Mouse (Mus musculus) heart, embryonic 14.5 days (tissue): ENCODE data around the gene Gdf5. TPM values are rescaled to one million over a fixed set of nuclear protein-coding genes. Genes with fewer than 3 reads are reported as not detected.

Source experiments
- ATAC-seq: fragments of 200-750 bp; cut with Nextera tagmentation; 2 replicates; pipeline ENCODE4 v1.8.0; 2017; ENCODE audit warnings: low read depth, moderate TSS enrichment; ENCODE audit not compliant: insufficient number of reproducible peaks, insufficient read depth, low FRiP score
- H3K27ac ChIP-seq, 2 experiments: fragments of 200-500 bp in 1 of 2; fragments of 300-500 bp in 1 of 2; sonication (generic) in 1 of 2; replicated peaks in 1 of 2; 2 replicates each; pipeline ENCODE4 v1.5.1; 2012 to 2014; ENCODE audit warnings: low read depth in 2 of 2, low read length in 2 of 2, control low read depth in 1 of 2, mild to moderate bottlenecking in 1 of 2, mixed read lengths in 1 of 2; ENCODE audit not compliant: control insufficient read depth in 1 of 2, insufficient read depth in 1 of 2
- H3K27me3 ChIP-seq: fragments of 300-500 bp; sonication (generic); 2 replicates; pipeline ENCODE4 v1.6.1; 2014; ENCODE audit warnings: mild to moderate bottlenecking, low read length, control low read depth; ENCODE audit not compliant: control insufficient read depth, insufficient read depth
- H3K36me3 ChIP-seq: fragments of 300-500 bp; sonication (generic); 2 replicates; pipeline ENCODE4 v1.6.1; 2014; ENCODE audit warnings: mild to moderate bottlenecking, control low read depth, low read length, mixed read lengths; ENCODE audit not compliant: control insufficient read depth, insufficient read depth
- H3K4me1 ChIP-seq, 2 experiments: fragments of 200-500 bp in 1 of 2; fragments of 300-500 bp in 1 of 2; sonication (generic) in 1 of 2; 2 replicates each; pipeline ENCODE4 v1.6.1; 2012 to 2014; ENCODE audit warnings: low read length in 2 of 2, control low read depth in 1 of 2, mixed read lengths in 1 of 2; ENCODE audit not compliant: control insufficient read depth in 2 of 2, insufficient read depth in 2 of 2
- H3K4me2 ChIP-seq: fragments of 300-500 bp; sonication (generic); 2 replicates; pipeline ENCODE4 v1.6.1; 2014; ENCODE audit warnings: mild to moderate bottlenecking, low read length
- H3K4me3 ChIP-seq, 2 experiments: fragments of 200-500 bp in 1 of 2; fragments of 300-500 bp in 1 of 2; sonication (generic) in 1 of 2; 2 replicates each; pipeline ENCODE4 v1.5.1; 2012 to 2014; ENCODE audit warnings: low read length in 2 of 2, mild to moderate bottlenecking in 2 of 2, control low read depth in 1 of 2, low read depth in 1 of 2, moderate library complexity in 1 of 2; ENCODE audit not compliant: control insufficient read depth in 1 of 2, insufficient read depth in 1 of 2
- H3K9ac ChIP-seq: fragments of 300-500 bp; sonication (generic); 2 replicates; pipeline ENCODE4 v1.6.1; 2014; ENCODE audit warnings: mild to moderate bottlenecking, low read length
- H3K9me3 ChIP-seq: fragments of 300-500 bp; sonication (generic); 2 replicates; pipeline ENCODE4 v1.6.1; 2016; ENCODE audit warnings: low read length, control low read depth; ENCODE audit not compliant: control insufficient read depth
- WGBS: fragments of 180-500 bp; shearing (Covaris S2); extraction: QIAGEN DNeasy Blood & Tissue Kit; methylation state at CpG from one replicate; pipeline ENCODE4 v1.1.7; 2014; 5-methylcytosine and 5-hydroxymethylcytosine counted together
- polyA plus RNA-seq: library from polyadenylated mRNA; unstranded; fragments of >200 nt; fragmentation: Nextera tagmentation; extraction: Ambion mirVana; gene quantifications from 2 replicates; pipeline ENCODE4 v1.2.1, GENCODE M21; 2014

The Gdf5 gene
- polyA plus RNA-seq, 1 experiment from 2014 or later = 0.27 TPM

DNA sequence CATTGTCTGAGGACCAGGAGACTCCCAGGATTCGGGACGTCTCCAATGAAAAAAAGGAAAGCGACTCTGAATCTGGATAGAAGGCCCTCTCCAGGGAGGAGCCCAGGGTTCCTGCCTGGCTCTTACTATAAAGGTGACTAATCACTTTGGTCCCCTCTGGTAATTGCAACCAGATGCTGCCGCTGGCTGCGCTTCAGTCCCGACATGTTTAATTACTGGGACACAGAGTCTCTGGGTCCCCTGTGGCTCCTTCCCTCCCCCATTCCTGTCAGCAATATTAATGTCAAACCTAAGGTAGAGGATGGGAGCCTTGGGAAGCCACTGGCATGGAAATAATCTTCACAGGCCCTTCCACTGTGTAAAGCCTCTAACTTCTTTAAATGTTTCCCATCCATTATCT, 4.2 kb upstream of the Gdf5 start:
- Histone ChIP-seq H3K27ac (no peak overlapping the region), H3K9ac (no peak overlapping the region), H3K9me3 (no peaks in the 10 kb centered on the region), H3K4me3 (no peak overlapping the region), H3K36me3 (no peaks in the 10 kb centered on the region), H3K4me2 (no peak overlapping the region), H3K27me3 (peaks cover 17% of the 10 kb centered on the region), H3K4me1 (peaks cover 0 to 7% of the 10 kb centered on the region in 2 experiments; a peak in 2 of 4 replicates)
- ATAC-seq = no peak
- 36% methylated on average over 6 of the region's 6 CpGs for WGBS

DNA sequence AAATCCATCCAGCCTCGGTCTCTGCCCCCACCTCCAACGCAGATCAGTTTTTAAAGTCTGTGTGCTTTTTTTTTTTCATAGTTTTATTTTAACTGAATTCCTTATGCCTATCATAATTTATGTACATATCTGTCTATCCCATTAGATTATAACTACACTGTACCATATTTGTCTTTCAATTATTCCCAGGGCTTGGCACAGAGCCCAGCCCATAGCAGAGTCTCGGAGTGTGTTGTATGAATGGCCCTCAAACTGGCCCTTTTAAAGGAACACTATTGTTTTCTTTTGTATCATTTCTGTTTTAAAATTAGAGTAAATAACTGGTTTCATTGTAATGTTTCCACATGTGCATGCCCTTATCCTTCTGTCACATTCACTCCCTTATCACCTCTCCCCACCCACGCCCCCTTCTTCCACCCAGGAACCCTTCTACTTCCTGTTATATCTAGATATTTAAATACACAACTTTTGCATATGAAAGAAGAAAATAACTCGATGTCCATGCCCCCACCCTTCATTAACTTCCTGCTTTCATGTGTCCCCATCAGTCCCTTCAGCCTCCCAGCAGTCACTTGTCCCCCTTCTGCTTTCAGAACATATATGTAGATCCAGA, 2.3 kb upstream of the Gdf5 start:
- no peak overlapping the region for H3K27ac ChIP-seq
- H3K4me2 ChIP-seq = no peak overlapping the region
- H3K4me3 ChIP-seq = no peak overlapping the region
- ATAC-seq = no peak
- no peaks in the 10 kb centered on the region for H3K36me3 ChIP-seq
- H3K9ac ChIP-seq = no peak overlapping the region
- peaks cover 2 to 7% of the 10 kb centered on the region in 2 experiments; a peak in 2 of 4 replicates for H3K4me1 ChIP-seq
- WGBS = 49% methylated on average over 5 of the region's 5 CpGs
- no peaks in the 10 kb centered on the region for H3K9me3 ChIP-seq
- H3K27me3 ChIP-seq = peaks cover 18% of the 10 kb centered on the region

DNA sequence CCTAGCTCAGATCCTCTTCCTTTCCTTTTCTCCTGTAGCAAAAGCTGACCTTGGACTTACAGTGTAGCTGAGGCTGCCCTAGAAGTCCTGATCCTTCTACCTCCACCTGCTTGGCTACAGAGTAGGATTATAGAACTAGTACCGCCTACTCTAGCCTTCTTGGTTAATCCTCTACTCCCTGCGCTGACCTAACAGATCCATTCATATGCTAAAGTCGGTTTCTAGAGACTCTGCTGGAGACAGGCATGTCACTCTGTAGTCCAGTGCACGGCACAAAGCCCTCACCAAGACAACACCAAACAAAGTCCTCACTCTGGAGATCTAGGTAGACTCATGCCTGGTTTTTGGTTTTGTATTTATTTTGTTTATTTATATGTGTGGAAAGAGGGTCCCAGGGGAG, 1.3 kb upstream of the Gdf5 start:
- no peak for ATAC-seq
- Histone ChIP-seq H3K4me2 (no peak overlapping the region), H3K4me3 (no peak overlapping the region), H3K9me3 (no peaks in the 10 kb centered on the region), H3K4me1 (peaks cover 2 to 7% of the 10 kb centered on the region in 2 experiments; a peak in 2 of 4 replicates), H3K36me3 (no peaks in the 10 kb centered on the region), H3K27me3 (peaks cover 18% of the 10 kb centered on the region), H3K9ac (no peak overlapping the region), H3K27ac (no peak overlapping the region)
- 31% methylated on average over 4 of the region's 4 CpGs for WGBS

GRCm38 (mm10) chr2:155946069-155946468, 902 bp upstream of the Gdf5 start:
- Histone ChIP-seq H3K36me3 (no peaks in the 10 kb centered on the region), H3K9ac (no peak overlapping the region), H3K4me2 (no peak overlapping the region), H3K4me3 (no peak overlapping the region), H3K27ac (no peak overlapping the region), H3K27me3 (peaks cover 18% of the 10 kb centered on the region), H3K4me1 (peaks cover 2 to 7% of the 10 kb centered on the region in 2 experiments; a peak in 2 of 4 replicates), H3K9me3 (no peaks in the 10 kb centered on the region)
- ATAC-seq = no peak
- 4% methylated on average over 7 of the region's 7 CpGs for WGBS

GRCm38 (mm10) chr2:155945580-155945979, 413 bp upstream of the Gdf5 start:
- ATAC-seq = no peak

DNA sequence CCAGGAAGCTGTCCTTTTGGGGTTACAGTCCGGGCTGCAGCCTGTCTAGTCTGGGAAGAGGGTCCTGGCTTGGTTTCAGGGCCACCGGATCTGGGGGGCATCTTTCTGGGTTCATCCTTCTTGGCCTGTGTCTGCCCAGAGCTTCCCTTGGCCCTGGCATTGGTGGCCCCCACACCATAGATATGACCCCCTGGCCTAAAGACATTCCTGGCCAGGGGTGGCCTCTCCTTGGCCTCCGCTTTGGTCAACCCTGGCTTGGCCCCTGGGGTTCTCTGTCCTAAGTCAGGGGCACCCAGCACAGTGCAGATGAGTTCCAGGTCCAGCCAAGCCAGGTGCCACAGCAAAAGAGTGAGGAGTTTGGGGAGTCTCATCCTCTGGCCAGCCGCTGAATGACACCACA, 482 bp downstream of the Gdf5 start:
- Histone ChIP-seq H3K4me1 (peaks cover 2 to 7% of the 10 kb centered on the region in 2 experiments; a peak in 2 of 4 replicates), H3K27me3 (peaks cover 13% of the 10 kb centered on the region), H3K27ac (no peak overlapping the region), H3K9ac (peak overlapping the region; percentile 3; the same call in 1 of the 2 replicates), H3K9me3 (no peaks in the 10 kb centered on the region), H3K4me2 (peak overlapping the region; percentile 34; the same call in 1 of the 2 replicates), H3K36me3 (no peaks in the 10 kb centered on the region), H3K4me3 (no peak overlapping the region)
- no peak for ATAC-seq
- WGBS = 75% methylated on average over 4 of the region's 4 CpGs

More at GRCm38 (mm10) chr2:155945580-155945979, 413 bp upstream of the Gdf5 start:
- no peaks in the 10 kb centered on the region for H3K9me3 ChIP-seq
- WGBS = 80% methylated on average over 5 of the region's 5 CpGs
- peaks cover 2 to 7% of the 10 kb centered on the region in 2 experiments; a peak in 2 of 4 replicates for H3K4me1 ChIP-seq
- H3K27ac ChIP-seq = no peak overlapping the region
- H3K4me2 ChIP-seq = no peak overlapping the region
- H3K27me3 ChIP-seq = peaks cover 18% of the 10 kb centered on the region
- H3K9ac ChIP-seq = no peak overlapping the region
- no peak overlapping the region for H3K4me3 ChIP-seq
- H3K36me3 ChIP-seq = no peaks in the 10 kb centered on the region

DNA sequence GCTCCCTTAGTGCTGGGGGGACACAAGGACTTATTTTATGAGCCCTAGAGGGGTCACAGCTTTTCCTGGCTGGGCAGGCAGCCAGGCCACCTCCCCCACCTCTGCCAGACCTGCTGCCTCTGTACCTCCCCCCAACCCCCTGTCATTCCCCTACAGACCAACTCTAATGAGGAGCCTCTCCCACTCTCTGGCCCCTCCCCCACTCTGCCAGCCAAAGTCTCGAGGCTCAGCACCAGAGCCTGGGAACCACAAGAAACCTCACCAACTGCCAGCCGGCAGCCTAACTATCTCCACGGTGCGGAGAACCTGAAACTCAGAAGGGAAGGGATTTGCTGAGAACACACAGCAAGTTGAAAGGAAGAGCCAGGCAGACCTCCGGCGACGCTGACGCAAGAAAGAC, 1.7 kb downstream of the Gdf5 start:
- 3% methylated on average over 8 of the region's 8 CpGs for WGBS
- peaks cover 2 to 7% of the 10 kb centered on the region in 2 experiments; a peak in 2 of 4 replicates for H3K4me1 ChIP-seq
- H3K4me2 ChIP-seq = peak overlapping the region; percentile 42; the same call in 1 of the 2 replicates
- H3K9ac ChIP-seq = no peak overlapping the region
- H3K4me3 ChIP-seq = peak overlapping the region in 1 of 2 experiments; percentile 6; a peak in 2 of 4 replicates
- H3K27ac ChIP-seq = no peak overlapping the region
- H3K36me3 ChIP-seq = no peaks in the 10 kb centered on the region
- peaks cover 13% of the 10 kb centered on the region for H3K27me3 ChIP-seq
- no peaks in the 10 kb centered on the region for H3K9me3 ChIP-seq
- no peak for ATAC-seq
